8 mouse cellular contexts compared by ENCODE assay signal in the genomic region with DNA sequence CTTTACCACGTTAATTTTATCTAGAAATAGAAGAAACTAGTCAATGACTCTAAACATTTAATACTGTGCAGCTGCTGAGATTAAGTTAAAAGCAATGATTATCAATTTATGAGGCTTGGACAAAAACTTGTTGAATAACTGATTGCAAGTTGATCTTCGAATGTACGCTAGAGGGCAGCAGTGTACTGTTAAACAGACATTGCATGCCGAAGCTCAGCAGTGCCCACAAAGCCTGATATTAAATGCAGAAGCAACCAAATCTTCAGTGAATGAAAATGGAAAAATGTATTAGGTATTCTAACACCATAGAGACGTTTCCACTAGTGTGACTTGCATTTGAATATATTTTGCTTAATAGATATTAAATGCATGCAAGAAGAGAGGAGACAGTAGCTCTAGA. TPM values are rescaled to one million over a fixed set of nuclear protein-coding genes. Genes with fewer than 3 reads are reported as not detected.
DNase-seq lines count a peak whose midpoint lies in the region; ATAC-seq and TF ChIP-seq lines count a peak whose summit lies in the region.

No protein-coding gene starts in this region.

- H3K36me3 ChIP-seq in midbrain, postnatal 0 days (ENCODE audit: insufficient read depth, low read length): no peaks in the 10 kb centered on the region

- intact Hi-C loops in heart, postnatal 36 days (cut with DNase I): loop anchor here (1.0 kb wide), 1 partner anchor 127 kb away; no protein-coding TSS in a partner anchor
- intact Hi-C loops in left cerebral cortex, adult 2 months (cut with DNase I): loop anchor here (1.0 kb wide), 1 partner anchor 126 kb away; no protein-coding TSS in a partner anchor

- H3K9me3 ChIP-seq in midbrain, postnatal 0 days (ENCODE audit: low read length): no peaks in the 10 kb centered on the region

- no peak overlapping the region for H3K9ac ChIP-seq in midbrain, postnatal 0 days (replicated peaks; ENCODE audit: low read length, poor library complexity, severe bottlenecking)

- peak; percentile 74; the same call in 1 of the 2 replicates for ATAC-seq in midbrain, postnatal 0 days (ENCODE audit: low FRiP score)
- ATAC-seq in erythroid progenitor cell, adult 5-6 weeks (replicated peaks; ENCODE audit: low FRiP score, poor library complexity, severe bottlenecking): no peak

- 1% methylated on average over 5 of the region's 5 CpGs for WGBS in midbrain, postnatal 0 days

- H3K4me3 ChIP-seq in left cerebral cortex, adult 2 months: no peak overlapping the region
- H3K4me3 ChIP-seq in midbrain, postnatal 0 days (ENCODE audit: low read depth, low read length): no peak overlapping the region

- H3K27ac ChIP-seq in left cerebral cortex, adult 2 months: no peak overlapping the region
- H3K27ac ChIP-seq in midbrain, postnatal 0 days (ENCODE audit: low read depth, low read length): no peak overlapping the region

- H3K27me3 ChIP-seq in midbrain, postnatal 0 days (ENCODE audit: insufficient read depth, low read length): no peaks in the 10 kb centered on the region

- no peaks in the 10 kb centered on the region for H3K4me1 ChIP-seq in midbrain, postnatal 0 days (ENCODE audit: insufficient read depth, low read length)

- DNase-seq in kidney, adult 18-20 months: peak; percentile 6
- DNase-seq in kidney, adult 11 months: no peak
- peak; percentile 78 for DNase-seq in MN1 (ENCODE audit: low spot score)
- DNase-seq in cerebellum, postnatal 10 days: peak; percentile 82 to 89
- peak; percentile 12 to 32 for DNase-seq in heart, postnatal 36 days
- DNase-seq in left cerebral cortex, adult 2 months (ENCODE audit: extremely low spot score in 1 of 2, low spot score in 2 of 2): peak; percentile 43 to 54
- peak; percentile 92 for DNase-seq in midbrain, postnatal 0 days (ENCODE audit: low spot score)

- peak; percentile 85 for TF ChIP-seq CTCF in left cerebral cortex, adult 2 months (IDR thresholded peaks at IDR 0.05)
- peak; percentile 93 for TF ChIP-seq CTCF in midbrain, postnatal 0 days (IDR thresholded peaks at IDR 0.05)

- no peak overlapping the region for H3K4me2 ChIP-seq in midbrain, postnatal 0 days (ENCODE audit: low read depth, low read length, poor library complexity, severe bottlenecking)

RNA-seq across cellular contexts. Expression of gene 4931428L18Rik, which starts 12.3 kb away (rescaled TPM):
- total RNA-seq in heart, postnatal 36 days (2021): under 1 TPM in 1 of 2 experiments, not detected in 1; 0.16 TPM
- total RNA-seq in left cerebral cortex, adult 2 months (2021): not detected
- total RNA-seq in midbrain, postnatal 0 days (2014; rRNA removed): not detected in 2 replicates
- polyA plus RNA-seq in midbrain, postnatal 0 days (2015; fragmentation: Nextera tagmentation; extraction: Ambion mirVana): not detected in 2 replicates
- total RNA-seq in erythroid progenitor cell, adult 5-6 weeks (2015; ENCODE audit: low replicate concordance): not detected in 2 replicates
- not detected in 2 replicates for total RNA-seq in erythroid progenitor cell, adult 5-6 weeks (2017; ENCODE audit: low replicate concordance)

RNA-seq across cellular contexts. Expression of gene Pih1d3, which starts 12.5 kb away (rescaled TPM):
- not detected for total RNA-seq in heart, postnatal 36 days (2021)
- not detected for total RNA-seq in left cerebral cortex, adult 2 months (2021)
- total RNA-seq in midbrain, postnatal 0 days (2014; rRNA removed): not detected in 2 replicates
- not detected in 2 replicates for polyA plus RNA-seq in midbrain, postnatal 0 days (2015; fragmentation: Nextera tagmentation; extraction: Ambion mirVana)
- total RNA-seq in erythroid progenitor cell, adult 5-6 weeks (2015; ENCODE audit: low replicate concordance): not detected in 2 replicates
- not detected in 2 replicates for total RNA-seq in erythroid progenitor cell, adult 5-6 weeks (2017; ENCODE audit: low replicate concordance)

RNA-seq across cellular contexts. Expression of gene Lgsn, which starts 33.9 kb away (rescaled TPM):
- not detected for total RNA-seq in heart, postnatal 36 days (2021)
- total RNA-seq in left cerebral cortex, adult 2 months (2021): not detected
- not detected in 2 replicates for total RNA-seq in midbrain, postnatal 0 days (2014; rRNA removed)
- polyA plus RNA-seq in midbrain, postnatal 0 days (2015; fragmentation: Nextera tagmentation; extraction: Ambion mirVana): not detected in 2 replicates
- total RNA-seq in erythroid progenitor cell, adult 5-6 weeks (2015; ENCODE audit: low replicate concordance): not detected in 2 replicates
- not detected in 2 replicates for total RNA-seq in erythroid progenitor cell, adult 5-6 weeks (2017; ENCODE audit: low replicate concordance)
